Mouse (Mus musculus) forebrain, embryonic 15.5 days (tissue): Measurements from ENCODE around the gene Nek5. TPM values are rescaled to one million over a fixed set of nuclear protein-coding genes. Genes with fewer than 3 reads are reported as not detected.

ENCODE experiments used
- ATAC-seq: fragments of 200-750 bp; cut with Nextera tagmentation; replicated peaks from 2 replicates; pipeline ENCODE4 v1.8.0; 2017; ENCODE audit warnings: mild to moderate bottlenecking, moderate TSS enrichment, moderate library complexity
- H3K27ac ChIP-seq: fragments of 300-500 bp; sonication (generic); replicated peaks from 2 replicates; pipeline ENCODE4 v1.5.1; 2015; ENCODE audit warnings: mild to moderate bottlenecking, inconsistent platforms
- H3K27me3 ChIP-seq: fragments of 300-500 bp; sonication (generic); 2 replicates; pipeline ENCODE4 v1.6.1; 2015; ENCODE audit warnings: inconsistent platforms
- H3K36me3 ChIP-seq: fragments of 300-500 bp; sonication (generic); 2 replicates; pipeline ENCODE4 v1.6.1; 2015; ENCODE audit warnings: mild to moderate bottlenecking, inconsistent platforms
- H3K4me1 ChIP-seq: fragments of 300-500 bp; sonication (generic); 2 replicates; pipeline ENCODE4 v1.6.1; 2015; ENCODE audit warnings: inconsistent platforms
- H3K4me2 ChIP-seq: fragments of 300-500 bp; sonication (generic); replicated peaks from 2 replicates; pipeline ENCODE4 v1.6.1; 2015; ENCODE audit warnings: mild to moderate bottlenecking, inconsistent platforms
- H3K4me3 ChIP-seq: fragments of 300-500 bp; sonication (generic); 2 replicates; pipeline ENCODE4 v1.5.1; 2015; ENCODE audit warnings: mild to moderate bottlenecking, inconsistent platforms
- H3K9ac ChIP-seq: fragments of 300-500 bp; sonication (generic); replicated peaks from 2 replicates; pipeline ENCODE4 v1.6.1; 2015; ENCODE audit warnings: mild to moderate bottlenecking, inconsistent platforms
- H3K9me3 ChIP-seq: fragments of 300-500 bp; sonication (generic); 2 replicates; pipeline ENCODE4 v1.6.1; 2016; ENCODE audit warnings: inconsistent platforms
- WGBS: fragments of 180-500 bp; shearing (Covaris S2); methylation state at CpG from one replicate; pipeline ENCODE4 v1.1.7; 2015; ENCODE audit warnings: mixed read lengths; 5-methylcytosine and 5-hydroxymethylcytosine counted together
- polyA plus RNA-seq: library from polyadenylated mRNA; unstranded; fragments of >200 nt; fragmentation: Nextera tagmentation; extraction: Ambion mirVana; gene quantifications from 2 replicates; pipeline ENCODE4 v1.2.1, GENCODE M21; 2015

Gene Nek5
- polyA plus RNA-seq, 1 experiment from 2014 or later = 1.1 TPM

- H3K36me3 ChIP-seq = peaks cover 18% of the 10 kb centered on the region
- peak; percentile 100 for ATAC-seq
- H3K9me3 ChIP-seq = no peaks in the 10 kb centered on the region
- H3K27me3 ChIP-seq = peaks cover 14% of the 10 kb centered on the region; the same call in 1 of the 2 replicates
- under 1% methylated on average over 36 of the region's 36 CpGs for WGBS
- H3K4me3 ChIP-seq = peak within 1 kb of the TSS; percentile 71
- H3K4me2 ChIP-seq = peak within 1 kb of the TSS; percentile 87
- peak within 1 kb of the TSS; percentile 68 for H3K9ac ChIP-seq
- H3K4me1 ChIP-seq = peaks cover 10% of the 10 kb centered on the region
- H3K27ac ChIP-seq = no peak within 1 kb of the TSS
Observed at GRCm38 (mm10) chr8:22060446-22060889, 64.4 kb downstream of the Nek5 start, which contains the start of gene Alg11. Gene Alg11 (plus strand): TSS chr8:22060721.

- Histone ChIP-seq H3K9me3 (no peaks in the 10 kb centered on the region), H3K9ac (peak within 1 kb of the TSS; percentile 68), H3K36me3 (peaks cover 13% of the 10 kb centered on the region), H3K4me2 (peak within 1 kb of the TSS; percentile 87), H3K4me1 (peaks cover 10% of the 10 kb centered on the region), H3K27ac (no peak within 1 kb of the TSS), H3K27me3 (peaks cover 14% of the 10 kb centered on the region; the same call in 1 of the 2 replicates), H3K4me3 (peak within 1 kb of the TSS; percentile 71)
- ATAC-seq = peak; percentile 94
- WGBS = under 1% methylated on average over 44 of the region's 46 CpGs
Observed at GRCm38 (mm10) chr8:22059821-22060445, 64.9 kb downstream of the Nek5 start, which contains the start of gene Atp7b. Gene Atp7b (minus strand): TSS chr8:22060305.

- ATAC-seq = no peak
- Histone ChIP-seq H3K27ac (no peak overlapping the region), H3K9ac (peak overlapping the region; percentile 68), H3K4me2 (peak overlapping the region; percentile 87), H3K36me3 (peaks cover 8% of the 10 kb centered on the region; the same call in 1 of the 2 replicates), H3K4me1 (peaks cover 10% of the 10 kb centered on the region), H3K9me3 (no peaks in the 10 kb centered on the region), H3K27me3 (peaks cover 14% of the 10 kb centered on the region; the same call in 1 of the 2 replicates), H3K4me3 (peak overlapping the region; percentile 71)
- 29% methylated on average over 11 of the region's 11 CpGs for WGBS
Observed at GRCm38 (mm10) chr8:22059153-22059738, 65.6 kb downstream of the Nek5 start.

GRCm38 (mm10) chr8:22058368-22058767, 66.5 kb downstream of the Nek5 start:
- Histone ChIP-seq H3K27ac (no peak overlapping the region), H3K9me3 (no peaks in the 10 kb centered on the region), H3K36me3 (0 out of 2 replicates have a peak, but pooled peaks cover 4% of the 10 kb centered on the region), H3K4me1 (peaks cover 10% of the 10 kb centered on the region), H3K4me2 (no peak overlapping the region), H3K27me3 (peaks cover 14% of the 10 kb centered on the region; the same call in 1 of the 2 replicates), H3K4me3 (no peak overlapping the region), H3K9ac (no peak overlapping the region)
- 80% methylated on average over 9 of the region's 9 CpGs for WGBS
- no peak for ATAC-seq

- Histone ChIP-seq H3K27ac (no peak overlapping the region), H3K27me3 (peaks cover 14% of the 10 kb centered on the region; the same call in 1 of the 2 replicates), H3K4me3 (no peak overlapping the region), H3K4me2 (no peak overlapping the region), H3K4me1 (peaks cover 10% of the 10 kb centered on the region), H3K9me3 (no peaks in the 10 kb centered on the region), H3K36me3 (no peaks in the 10 kb centered on the region), H3K9ac (no peak overlapping the region)
- WGBS = 84% methylated on average over 3 of the region's 3 CpGs
- ATAC-seq = no peak
Observed at GRCm38 (mm10) chr8:22056850-22057249, 68.0 kb downstream of the Nek5 start.

- Histone ChIP-seq H3K9ac (no peak overlapping the region), H3K4me1 (peaks cover 4% of the 10 kb centered on the region), H3K9me3 (no peaks in the 10 kb centered on the region), H3K4me3 (no peak overlapping the region), H3K27me3 (peaks cover 14% of the 10 kb centered on the region; the same call in 1 of the 2 replicates), H3K27ac (no peak overlapping the region), H3K36me3 (no peaks in the 10 kb centered on the region), H3K4me2 (no peak overlapping the region)
- 94% methylated on average over 2 of the region's 2 CpGs for WGBS
- no peak for ATAC-seq
Observed at GRCm38 (mm10) chr8:22055492-22055877, 69.4 kb downstream of the Nek5 start.

- Histone ChIP-seq H3K4me2 (no peak overlapping the region), H3K4me3 (no peak overlapping the region), H3K27ac (no peak overlapping the region), H3K9ac (no peak overlapping the region), H3K36me3 (no peaks in the 10 kb centered on the region), H3K27me3 (peaks cover 14% of the 10 kb centered on the region; the same call in 1 of the 2 replicates), H3K9me3 (no peaks in the 10 kb centered on the region), H3K4me1 (peaks cover 4% of the 10 kb centered on the region)
- ATAC-seq = no peak
- WGBS = 92% methylated on average over 12 of the region's 12 CpGs
Observed at GRCm38 (mm10) chr8:22054674-22055491, 70.0 kb downstream of the Nek5 start.

- ATAC-seq = peak; percentile 61; the same call in 1 of the 2 replicates
- H3K4me2 ChIP-seq = no peak overlapping the region
- H3K4me3 ChIP-seq = no peak overlapping the region
- no peaks in the 10 kb centered on the region for H3K9me3 ChIP-seq
- no peak overlapping the region for H3K27ac ChIP-seq
- no peaks in the 10 kb centered on the region for H3K27me3 ChIP-seq
- H3K4me1 ChIP-seq = no peaks in the 10 kb centered on the region
- WGBS = 72% methylated on average over 2 of the region's 2 CpGs
- H3K9ac ChIP-seq = no peak overlapping the region
- H3K36me3 ChIP-seq = no peaks in the 10 kb centered on the region
Observed at GRCm38 (mm10) chr8:22047699-22048464, 77.0 kb downstream of the Nek5 start.

- Histone ChIP-seq H3K9me3 (no peaks in the 10 kb centered on the region), H3K36me3 (no peaks in the 10 kb centered on the region), H3K4me1 (no peaks in the 10 kb centered on the region), H3K27me3 (0 out of 2 replicates have a peak, but pooled peaks cover 3% of the 10 kb centered on the region), H3K4me2 (no peak overlapping the region), H3K9ac (no peak overlapping the region), H3K4me3 (no peak overlapping the region), H3K27ac (no peak overlapping the region)
- WGBS = 69% methylated on average over 12 of the region's 12 CpGs
- ATAC-seq = no peak
Observed at GRCm38 (mm10) chr8:22043706-22044105, 81.1 kb downstream of the Nek5 start.

- H3K9me3 ChIP-seq = no peaks in the 10 kb centered on the region
- no peaks in the 10 kb centered on the region for H3K36me3 ChIP-seq
- H3K4me3 ChIP-seq = no peak overlapping the region
- no peak overlapping the region for H3K9ac ChIP-seq
- no peaks in the 10 kb centered on the region for H3K4me1 ChIP-seq
- no peak overlapping the region for H3K4me2 ChIP-seq
- WGBS = 81% methylated on average over 3 of the region's 3 CpGs
- H3K27ac ChIP-seq = no peak overlapping the region
- H3K27me3 ChIP-seq = 0 out of 2 replicates have a peak, but pooled peaks cover 3% of the 10 kb centered on the region
- no peak for ATAC-seq
Observed at GRCm38 (mm10) chr8:22042515-22042914, 82.3 kb downstream of the Nek5 start.

- Histone ChIP-seq H3K27ac (no peak overlapping the region), H3K4me3 (no peak overlapping the region), H3K9me3 (no peaks in the 10 kb centered on the region), H3K9ac (no peak overlapping the region), H3K4me1 (no peaks in the 10 kb centered on the region), H3K27me3 (0 out of 2 replicates have a peak, but pooled peaks cover 3% of the 10 kb centered on the region), H3K36me3 (no peaks in the 10 kb centered on the region), H3K4me2 (no peak overlapping the region)
- WGBS = 33% methylated on average over 6 of the region's 6 CpGs
- ATAC-seq = no peak
Observed at GRCm38 (mm10) chr8:22040153-22040509, 84.7 kb downstream of the Nek5 start.
